Mouse (Mus musculus) common myeloid progenitor, adult 5-6 weeks (primary cell): Measurements from ENCODE around the gene Kap. TPM values are rescaled to one million over a fixed set of nuclear protein-coding genes. Genes with fewer than 3 reads are reported as not detected.
A peak's percentile ranks its signal among the peaks of the same experiment; 100 is the strongest.
"Not testable (repeated sequence)": the region's sequence is repeated elsewhere in the genome, so short reads cannot be mapped to it uniquely, and the experiment has no call there.

Source experiments
- ATAC-seq: replicated peaks from 2 replicates; pipeline ENCODE4 v1.8.0; 2016; ENCODE audit warnings: low read depth, mild to moderate bottlenecking, moderate TSS enrichment, inconsistent platforms; ENCODE audit not compliant: poor library complexity, severe bottlenecking
- total RNA-seq: library from RNA; stranded (forward); fragments of 200-1000, 187-1606 nt; gene quantifications from 2 replicates; pipeline ENCODE4 v1.2.3, GENCODE M21; 2017

Gene Kap
- not detected in 2 replicates for total RNA-seq

DNA sequence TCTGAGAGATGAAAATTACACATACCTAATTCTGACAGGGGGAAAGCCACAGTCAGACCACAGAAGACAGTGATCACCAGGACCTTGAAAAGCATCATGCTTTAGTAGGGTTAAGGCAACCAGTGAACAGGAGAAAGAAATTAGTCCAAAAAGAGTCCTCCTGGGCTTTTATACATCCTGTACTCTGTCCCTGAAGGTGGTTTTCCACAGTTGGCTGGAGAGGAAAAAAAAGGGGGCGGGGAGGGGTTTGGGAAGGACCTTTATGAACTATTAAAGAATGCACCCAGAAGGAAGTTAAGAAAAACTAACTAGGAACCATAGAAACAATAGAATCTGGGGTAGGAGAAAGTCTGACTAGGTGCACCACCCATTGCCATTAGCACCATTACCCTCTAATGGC is at the start of gene Kap:
TSS of gene Kap (minus strand) at position 237 of the 400 bp plus-strand sequence.
- ATAC-seq: no peak

DNA sequence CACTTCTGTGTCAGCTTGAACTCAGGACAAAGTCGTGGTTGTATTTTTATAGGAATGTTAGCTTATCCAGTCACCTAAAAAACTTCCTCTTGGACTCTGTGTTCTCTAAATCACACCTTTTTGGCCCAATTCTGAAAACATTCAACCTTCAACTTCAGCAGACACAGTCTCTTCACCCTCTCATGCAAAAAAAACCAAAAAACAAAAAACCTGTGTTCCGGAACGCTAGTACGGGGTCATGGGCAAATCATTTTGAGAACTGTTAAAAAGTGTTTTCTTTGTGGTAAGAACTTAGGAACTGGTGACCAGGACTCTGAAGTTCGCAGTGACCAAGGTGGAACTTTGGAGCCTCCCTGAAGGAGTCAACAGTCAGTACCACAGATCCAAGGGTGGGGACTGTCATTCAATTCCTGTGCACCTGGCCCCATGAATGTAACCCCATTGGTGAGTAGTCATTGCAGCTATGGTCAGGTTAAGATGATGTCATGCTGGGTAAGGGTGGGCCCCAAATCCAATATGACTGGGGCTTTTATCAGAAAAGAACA is 32.4 kb upstream of the Kap start:
- no peak for ATAC-seq

DNA sequence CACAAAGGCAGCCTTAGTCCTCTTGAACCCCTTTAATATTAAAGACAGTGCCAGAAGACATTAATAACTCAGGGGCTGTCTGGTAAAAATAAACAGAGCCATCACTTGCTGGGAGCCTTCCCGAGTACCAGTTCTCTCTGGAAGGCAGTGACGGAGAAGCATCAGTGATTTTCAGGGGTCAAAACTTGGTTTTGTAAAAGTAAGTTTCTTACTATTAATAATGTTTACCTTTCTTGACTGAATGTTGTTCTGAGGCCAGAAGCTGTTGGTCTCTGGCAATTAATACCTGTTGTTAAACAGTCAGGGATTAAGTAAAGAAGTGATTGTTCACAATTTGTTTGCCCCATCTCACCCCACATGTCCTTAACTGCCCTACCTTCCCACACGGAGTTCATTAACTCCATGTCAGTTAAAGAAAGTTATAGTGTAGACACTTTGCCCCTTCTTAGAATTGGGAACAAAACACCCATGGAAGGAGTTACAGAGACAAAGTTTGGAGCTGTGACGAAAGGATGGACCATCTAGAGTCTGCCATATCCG is 30.0 kb upstream of the Kap start:
- no peak for ATAC-seq

DNA sequence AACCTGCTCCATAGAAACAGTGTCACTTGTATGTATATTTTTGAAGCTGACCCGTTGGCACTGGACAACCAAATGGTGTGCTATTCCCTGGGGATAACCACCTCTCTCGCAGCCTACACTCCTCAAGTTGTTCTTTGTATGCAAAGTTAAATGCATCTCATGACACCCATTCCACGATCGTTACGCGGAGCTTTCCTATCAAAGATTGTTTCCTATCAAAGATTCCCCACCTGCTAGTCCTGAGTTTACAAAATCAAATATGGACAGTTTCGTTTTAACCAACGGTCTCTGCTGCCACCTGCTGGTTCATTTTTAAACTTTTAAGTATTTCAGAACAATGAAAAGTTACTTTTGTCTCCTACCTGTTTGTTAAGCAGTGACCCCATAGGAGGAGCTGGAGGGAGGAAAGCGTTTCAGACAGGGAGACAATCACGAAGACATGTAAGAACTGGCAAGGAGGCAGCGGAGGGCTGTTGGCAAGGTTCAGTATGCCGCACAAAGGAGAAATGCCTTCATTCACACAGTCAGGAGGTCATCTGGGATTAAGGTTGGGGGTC is 22.4 kb upstream of the Kap start:
- ATAC-seq: peak; percentile 80

GRCm38 (mm10) chr6:133872667-133873066 is 19.1 kb upstream of the Kap start:
- ATAC-seq: no peak

DNA sequence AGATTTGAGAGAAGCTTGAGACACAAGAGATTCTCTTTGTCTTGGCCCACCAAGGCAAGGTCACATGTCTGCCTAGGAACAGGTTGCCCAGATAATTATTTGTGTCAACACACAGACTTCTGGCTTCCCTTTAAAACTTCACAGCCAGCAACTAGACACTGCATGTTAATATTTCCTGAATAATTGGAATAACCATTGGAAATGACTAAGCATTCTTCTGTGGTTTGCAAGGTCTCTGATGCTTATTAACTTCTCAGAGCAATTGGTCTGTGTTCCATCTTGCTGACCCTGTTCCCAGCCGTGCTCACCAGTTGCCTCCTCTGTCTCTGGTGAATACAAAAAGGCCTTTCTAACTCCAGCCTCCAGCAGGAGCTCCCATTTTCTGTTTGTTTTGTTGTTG is 17.6 kb upstream of the Kap start:
- ATAC-seq: no peak

DNA sequence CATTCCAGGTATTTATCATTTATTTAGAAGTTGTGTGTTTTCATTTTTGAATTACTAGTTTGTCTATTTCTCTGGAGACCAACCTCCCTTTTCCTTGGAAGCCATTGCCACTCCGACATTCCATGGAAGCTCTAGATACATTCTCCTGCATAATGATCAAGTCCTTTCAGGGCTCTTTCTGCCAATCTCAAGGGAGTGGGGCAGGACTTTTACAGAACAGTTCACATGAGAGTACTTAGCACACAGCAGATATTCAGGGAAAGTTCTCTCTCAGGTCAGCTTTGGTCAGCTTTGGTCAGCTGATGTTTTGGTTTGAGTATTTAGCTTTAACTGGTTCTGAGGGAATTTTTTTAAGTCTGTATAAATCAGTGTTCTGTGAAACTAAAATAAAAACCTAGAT is 14.8 kb upstream of the Kap start:
- no peak for ATAC-seq

DNA sequence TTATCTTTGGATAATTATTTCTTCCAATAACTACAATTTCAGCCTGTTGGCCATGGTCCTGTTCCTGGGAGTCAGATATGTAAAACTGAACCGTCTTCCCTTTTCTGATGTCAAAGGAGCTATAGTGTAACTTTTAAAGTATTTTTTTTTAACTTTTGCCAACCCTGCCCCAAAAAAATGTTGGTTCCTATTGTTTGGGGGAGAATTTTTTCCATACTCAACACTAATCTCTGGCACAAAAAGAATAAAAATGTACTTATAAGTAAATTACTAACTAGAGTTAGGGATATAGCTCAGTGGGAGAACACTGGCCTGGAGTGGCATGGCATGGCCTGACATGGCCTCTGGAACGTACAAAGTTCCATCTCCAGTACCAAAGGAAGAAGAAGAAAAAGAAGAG is 2.3 kb upstream of the Kap start:
- no peak for ATAC-seq

- no peak for ATAC-seq
These were observed 4.2 kb downstream of the Kap start for GRCm38 (mm10) chr6:133849359-133849758.

DNA sequence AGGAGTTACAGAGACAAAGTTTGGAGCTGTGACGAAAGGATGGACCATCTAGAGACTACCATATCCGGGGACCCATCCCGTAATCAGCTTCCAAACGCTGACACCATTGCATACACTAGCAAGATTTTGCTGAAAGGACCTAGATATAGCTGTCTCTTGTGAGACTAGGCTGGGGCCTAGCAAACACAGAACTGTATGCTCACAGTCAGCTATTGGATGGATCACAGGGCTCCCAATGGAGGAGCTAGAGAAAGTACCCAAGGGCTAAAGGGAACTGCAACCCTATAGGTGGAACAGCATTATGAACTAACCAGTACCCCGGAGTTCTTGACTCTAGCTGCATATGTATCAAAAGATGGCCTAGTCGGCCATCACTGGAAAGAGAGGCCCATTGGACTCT is 4.7 kb downstream of the Kap start:
- not testable (repeated sequence) for ATAC-seq

DNA sequence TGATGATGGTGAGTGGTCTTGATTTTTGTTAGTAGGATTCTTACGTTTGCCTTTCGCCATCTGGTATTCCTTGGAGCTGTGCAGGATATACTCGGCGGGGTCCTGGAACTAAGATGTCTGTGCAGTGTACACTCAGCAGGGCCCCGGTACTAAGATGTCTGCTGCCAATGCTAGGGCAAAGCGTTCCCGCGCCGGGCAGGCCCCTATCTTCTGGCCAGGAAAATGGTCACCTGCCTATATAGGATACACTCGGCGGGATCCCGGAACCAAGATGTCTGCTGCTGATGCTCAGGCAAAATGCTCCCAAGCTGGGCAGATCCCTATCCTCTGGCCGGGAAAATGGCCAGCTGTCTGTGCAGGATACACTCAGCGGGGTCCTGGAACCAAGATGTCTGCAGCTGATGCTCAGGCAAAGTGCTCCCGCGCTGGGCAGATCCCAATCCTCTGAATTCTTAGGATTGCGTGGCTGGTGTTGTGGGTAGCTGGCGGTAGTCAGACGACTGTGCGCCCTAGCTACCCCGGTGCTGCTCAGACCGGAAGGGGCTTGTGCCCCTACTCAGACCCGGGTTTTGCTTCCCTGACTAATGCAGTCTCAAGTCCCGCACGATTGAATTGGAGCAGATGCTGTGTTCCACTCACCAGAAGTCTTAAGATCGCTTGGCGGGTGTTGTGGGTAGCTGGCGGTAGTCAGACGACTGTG is 15.1 kb downstream of the Kap start:
- ATAC-seq: not testable (repeated sequence)

DNA sequence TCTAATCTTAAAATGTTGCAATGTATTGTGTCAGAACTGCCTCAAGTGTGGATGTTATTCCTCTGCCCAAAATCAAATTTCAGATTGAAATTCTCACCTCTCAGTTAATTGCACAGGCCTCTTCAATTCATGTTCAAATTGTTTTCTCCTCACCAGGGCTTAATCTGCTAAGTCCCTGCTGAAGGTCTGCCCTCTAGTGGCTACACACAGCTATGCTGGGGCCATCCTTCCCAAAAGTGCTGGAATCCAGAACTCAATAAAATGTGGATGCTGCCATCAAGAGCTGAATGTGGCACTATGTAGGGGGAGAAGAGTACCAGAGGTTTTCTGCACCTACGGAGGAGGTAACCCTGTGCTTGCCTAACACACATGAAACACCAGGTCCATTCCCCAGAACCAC is 41.2 kb downstream of the Kap start:
- peak; percentile 58; the same call in 1 of the 2 replicates for ATAC-seq

Other genes with a start within 250 kb of the Kap start
- gene Etv6, start 181.9 kb upstream of the Kap start, total RNA-seq: 110 and 129 TPM in 2 replicates